Mouse (Mus musculus) cortical plate, adult 2 months (tissue): ENCODE results near the gene Tiam1. TPM values are rescaled to one million over a fixed set of nuclear protein-coding genes. Genes with fewer than 3 reads are reported as not detected.

Source experiments
- H3K27ac ChIP-seq: fragments of 200-500 bp; 2 replicates; pipeline ENCODE4 v1.5.1; 2012; ENCODE audit warnings: low read length, control low read depth, inconsistent platforms; ENCODE audit not compliant: insufficient read depth
- H3K4me1 ChIP-seq: fragments of 200-500 bp; 2 replicates; pipeline ENCODE4 v1.6.1; 2011; ENCODE audit warnings: low read length; ENCODE audit not compliant: control insufficient read depth, insufficient read depth
- H3K4me3 ChIP-seq: fragments of 200-500 bp; 2 replicates; pipeline ENCODE4 v1.5.1; 2011; ENCODE audit warnings: mild to moderate bottlenecking, low read length, control low read depth; ENCODE audit not compliant: insufficient read depth
- CTCF ChIP-seq: fragments of 200-500 bp; IDR thresholded peaks from 2 replicates; pipeline ENCODE4 v1.5.1; 2011; ENCODE audit warnings: mild to moderate bottlenecking, control low read depth, low read length; ENCODE audit not compliant: insufficient read depth; ENCODE audit errors: extremely low read depth
- POLR2A ChIP-seq: fragments of 200-500 bp; IDR thresholded peaks from 2 replicates; pipeline ENCODE4 v1.6.1; 2011; ENCODE audit warnings: mild to moderate bottlenecking, low read length, control low read depth; ENCODE audit not compliant: insufficient read depth; ENCODE audit errors: extremely low read depth
- polyA plus RNA-seq: library from polyadenylated mRNA; depleted of rRNA; stranded (reverse); fragments of >200 nt; gene quantifications from 2 replicates; pipeline ENCODE4 v1.2.3, GENCODE M21; 2012

The Tiam1 gene
- polyA plus RNA-seq, 1 experiment = 28.7 TPM

GRCm38 (mm10) chr16:89785795-89786194, 357.8 kb downstream of the Tiam1 start:
- H3K4me1 ChIP-seq = peaks cover 7% of the 10 kb centered on the region
- H3K4me3 ChIP-seq = no peak overlapping the region
- no peak for TF ChIP-seq POLR2A
- TF ChIP-seq CTCF = no peak
- H3K27ac ChIP-seq = no peak overlapping the region

- Histone ChIP-seq H3K4me3 (no peak overlapping the region), H3K27ac (no peak overlapping the region), H3K4me1 (peaks cover 2% of the 10 kb centered on the region; the same call in 1 of the 2 replicates)
- TF ChIP-seq POLR2A (no peak), CTCF (no peak)
Observed at GRCm38 (mm10) chr16:89779705-89780104, 363.9 kb downstream of the Tiam1 start.

GRCm38 (mm10) chr16:89777450-89777849, 366.1 kb downstream of the Tiam1 start:
- Histone ChIP-seq H3K27ac (no peak overlapping the region), H3K4me1 (peaks cover 2% of the 10 kb centered on the region; the same call in 1 of the 2 replicates), H3K4me3 (no peak overlapping the region)
- TF ChIP-seq CTCF (no peak), POLR2A (no peak)

- TF ChIP-seq POLR2A = no peak
- no peak for TF ChIP-seq CTCF
- Histone ChIP-seq H3K4me3 (0 out of 2 replicates have a peak overlapping the region, but pooled peaks have one; percentile 3), H3K4me1 (peaks cover 2% of the 10 kb centered on the region; the same call in 1 of the 2 replicates), H3K27ac (no peak overlapping the region)
Observed at GRCm38 (mm10) chr16:89774553-89774913, 369.0 kb downstream of the Tiam1 start.

GRCm38 (mm10) chr16:89773657-89774552, 369.7 kb downstream of the Tiam1 start:
- no peak for TF ChIP-seq POLR2A
- peak; percentile 93 for TF ChIP-seq CTCF
- Histone ChIP-seq H3K4me1 (peaks cover 2% of the 10 kb centered on the region; the same call in 1 of the 2 replicates), H3K4me3 (peak overlapping the region; percentile 3), H3K27ac (no peak overlapping the region)

GRCm38 (mm10) chr16:89765919-89766318, 377.6 kb downstream of the Tiam1 start:
- no peak overlapping the region for H3K27ac ChIP-seq
- no peak overlapping the region for H3K4me3 ChIP-seq

GRCm38 (mm10) chr16:89765470-89765869, 378.1 kb downstream of the Tiam1 start:
- TF ChIP-seq CTCF (peak; percentile 63), POLR2A (no peak)
- Histone ChIP-seq H3K4me1 (peaks cover 1% of the 10 kb centered on the region; the same call in 1 of the 2 replicates), H3K27ac (no peak overlapping the region), H3K4me3 (no peak overlapping the region)

More at GRCm38 (mm10) chr16:89765919-89766318, 377.6 kb downstream of the Tiam1 start:
- H3K4me1 ChIP-seq = peaks cover 1% of the 10 kb centered on the region; the same call in 1 of the 2 replicates
- TF ChIP-seq POLR2A (no peak), CTCF (no peak)

- Histone ChIP-seq H3K4me1 (peaks cover 1% of the 10 kb centered on the region; the same call in 1 of the 2 replicates), H3K27ac (no peak overlapping the region), H3K4me3 (no peak overlapping the region)
- TF ChIP-seq POLR2A (no peak), CTCF (no peak)
Observed at GRCm38 (mm10) chr16:89763812-89764211, 379.8 kb downstream of the Tiam1 start.

- Histone ChIP-seq H3K27ac (no peak overlapping the region), H3K4me1 (peaks cover 1% of the 10 kb centered on the region; the same call in 1 of the 2 replicates), H3K4me3 (no peak overlapping the region)
- TF ChIP-seq CTCF = no peak
- TF ChIP-seq POLR2A = no peak
Observed at GRCm38 (mm10) chr16:89762523-89762922, 381.0 kb downstream of the Tiam1 start.
